Mouse (Mus musculus) right cerebral cortex, postnatal 36 days (tissue): Measurements from ENCODE around the gene Stfa3.
A peak's percentile ranks its signal among the peaks of the same experiment; 100 is the strongest.
"Not testable (repeated sequence)": the region's sequence is repeated elsewhere in the genome, so short reads cannot be mapped to it uniquely, and the experiment has no call there.

Experiments used
- DNase-seq, 2 experiments: peaks; one replicate each; pipeline ENCODE4 v3.0.0; 2022; ENCODE audit warnings: low spot score in 2 of 2, mixed read lengths in 1 of 2

Stfa3 gene

GRCm38 (mm10) chr16:36455342-36455802, at the start of gene Stfa3:
TSS of gene Stfa3 (minus strand) at chr16:36455392.
- no peak for DNase-seq

GRCm38 (mm10) chr16:36502286-36502685, 47.1 kb upstream of the Stfa3 start:
- DNase-seq: no peak

- no peak for DNase-seq
Measured at GRCm38 (mm10) chr16:36492420-36492819, 37.2 kb upstream of the Stfa3 start.

GRCm38 (mm10) chr16:36476866-36477265, 21.7 kb upstream of the Stfa3 start:
- no peak for DNase-seq

- DNase-seq: no peak
Measured at GRCm38 (mm10) chr16:36475530-36475929, 20.3 kb upstream of the Stfa3 start.

GRCm38 (mm10) chr16:36474849-36475248, 19.7 kb upstream of the Stfa3 start:
- DNase-seq: no peak

GRCm38 (mm10) chr16:36473217-36474216, 18.3 kb upstream of the Stfa3 start:
- DNase-seq: peak in 1 of 2 experiments; percentile 9

- DNase-seq: no peak
Measured at GRCm38 (mm10) chr16:36471066-36471633, 16.0 kb upstream of the Stfa3 start.

- no peak for DNase-seq
Measured at GRCm38 (mm10) chr16:36469955-36470478, 14.8 kb upstream of the Stfa3 start.

GRCm38 (mm10) chr16:36469367-36469766, 14.2 kb upstream of the Stfa3 start:
- DNase-seq: no peak

GRCm38 (mm10) chr16:36468862-36469261, 13.7 kb upstream of the Stfa3 start:
- DNase-seq: no peak

GRCm38 (mm10) chr16:36467936-36468335, 12.7 kb upstream of the Stfa3 start:
- DNase-seq: no peak

- DNase-seq: no peak
Measured at GRCm38 (mm10) chr16:36465436-36465835, 10.2 kb upstream of the Stfa3 start.

GRCm38 (mm10) chr16:36464076-36464475, 8.9 kb upstream of the Stfa3 start:
- no peak for DNase-seq

GRCm38 (mm10) chr16:36460426-36460825, 5.2 kb upstream of the Stfa3 start:
- DNase-seq: no peak

- DNase-seq: not testable (repeated sequence)
Measured at GRCm38 (mm10) chr16:36420979-36421378, 34.2 kb downstream of the Stfa3 start.

GRCm38 (mm10) chr16:36408357-36408756, 46.8 kb downstream of the Stfa3 start, which contains the start of gene Stfa2:
TSS of gene Stfa2 (minus strand) at chr16:36408457.
- no peak for DNase-seq
